Mouse (Mus musculus): Measurements from ENCODE around the gene Col5a1. TPM values are rescaled to one million over a fixed set of nuclear protein-coding genes. Genes with fewer than 3 reads are reported as not detected.

Col5a1 gene
- polyA plus RNA-seq, 1 experiment from 2014 or later = 12.2 TPM

DNA sequence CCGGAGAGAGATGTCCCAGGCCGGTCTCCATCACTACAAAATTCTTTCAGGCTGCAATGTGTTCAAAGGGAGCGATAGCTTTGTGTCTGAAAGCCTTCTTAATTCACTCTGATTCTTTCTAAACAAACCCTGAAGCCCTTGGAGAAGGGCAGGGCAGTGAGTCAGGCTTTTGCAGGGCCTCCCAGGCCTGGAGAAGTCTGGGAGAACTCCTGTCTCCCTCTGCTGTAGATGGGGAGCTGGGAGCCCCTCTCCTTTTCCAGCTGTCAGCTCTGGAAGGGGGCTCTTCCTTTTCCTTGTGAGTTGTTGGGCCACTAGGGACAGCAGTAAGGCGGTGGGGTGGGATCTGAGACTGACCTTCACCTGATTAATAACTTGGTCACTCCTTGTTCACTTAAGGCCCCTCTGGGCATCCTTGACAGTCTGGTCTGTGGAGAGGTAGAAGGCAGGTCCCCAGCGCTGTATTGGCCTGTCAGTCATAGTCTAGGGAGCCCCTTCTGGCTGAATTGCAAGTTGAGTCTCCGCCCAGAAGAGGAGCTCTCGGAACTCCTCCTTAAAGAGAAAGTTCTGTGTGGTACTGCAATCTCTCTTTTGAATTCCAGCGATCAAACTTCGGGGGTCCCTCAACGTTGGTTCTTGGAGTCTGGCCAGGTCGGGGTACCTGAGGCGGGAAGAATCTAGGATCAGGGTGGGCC is 623 bp upstream of the Col5a1 start:
- peak; percentile 35 for DNase-seq (ENCODE audit: low spot score)

DNA sequence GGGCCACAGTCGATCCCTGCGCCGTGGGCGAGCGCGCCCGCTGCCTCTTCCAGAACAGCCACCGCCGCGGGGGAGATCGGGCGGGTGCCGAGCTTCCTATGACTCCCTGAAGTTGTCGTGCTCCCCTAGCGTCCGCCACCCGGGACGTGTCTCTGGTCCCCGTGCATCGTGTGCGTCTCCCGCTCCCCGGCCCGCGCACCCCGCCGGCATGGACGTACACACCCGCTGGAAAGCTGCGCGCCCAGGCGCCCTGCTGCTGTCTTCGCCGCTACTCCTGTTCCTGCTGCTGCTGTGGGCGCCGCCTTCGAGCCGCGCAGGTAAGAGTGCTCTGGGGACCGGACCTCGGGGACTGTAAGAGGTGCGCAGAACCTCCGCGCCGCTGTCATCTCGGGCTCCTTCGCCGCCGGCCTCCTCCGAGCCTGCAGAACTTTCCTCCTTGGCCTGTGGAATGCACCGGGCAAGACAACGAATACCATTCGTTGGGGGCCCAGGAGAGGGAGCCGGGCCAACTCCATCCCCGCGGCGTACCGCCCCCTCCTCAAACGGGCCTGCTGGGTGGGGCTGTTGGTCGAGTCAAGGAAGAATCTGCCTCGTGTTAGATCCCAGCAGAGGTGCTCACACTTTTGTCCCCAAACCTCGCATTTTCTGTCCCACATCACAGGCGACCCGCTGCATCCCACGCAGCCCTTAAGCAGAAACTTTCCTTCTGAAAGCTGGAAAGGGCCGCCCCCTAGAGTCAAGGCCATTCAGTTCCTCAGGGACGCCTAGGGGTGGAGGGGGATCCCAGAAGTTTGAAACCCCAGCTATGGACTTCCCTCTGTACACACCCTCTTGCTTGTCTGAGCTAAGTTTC is 609 bp downstream of the Col5a1 start:
- peak; percentile 16 for DNase-seq (ENCODE audit: low spot score)

DNA sequence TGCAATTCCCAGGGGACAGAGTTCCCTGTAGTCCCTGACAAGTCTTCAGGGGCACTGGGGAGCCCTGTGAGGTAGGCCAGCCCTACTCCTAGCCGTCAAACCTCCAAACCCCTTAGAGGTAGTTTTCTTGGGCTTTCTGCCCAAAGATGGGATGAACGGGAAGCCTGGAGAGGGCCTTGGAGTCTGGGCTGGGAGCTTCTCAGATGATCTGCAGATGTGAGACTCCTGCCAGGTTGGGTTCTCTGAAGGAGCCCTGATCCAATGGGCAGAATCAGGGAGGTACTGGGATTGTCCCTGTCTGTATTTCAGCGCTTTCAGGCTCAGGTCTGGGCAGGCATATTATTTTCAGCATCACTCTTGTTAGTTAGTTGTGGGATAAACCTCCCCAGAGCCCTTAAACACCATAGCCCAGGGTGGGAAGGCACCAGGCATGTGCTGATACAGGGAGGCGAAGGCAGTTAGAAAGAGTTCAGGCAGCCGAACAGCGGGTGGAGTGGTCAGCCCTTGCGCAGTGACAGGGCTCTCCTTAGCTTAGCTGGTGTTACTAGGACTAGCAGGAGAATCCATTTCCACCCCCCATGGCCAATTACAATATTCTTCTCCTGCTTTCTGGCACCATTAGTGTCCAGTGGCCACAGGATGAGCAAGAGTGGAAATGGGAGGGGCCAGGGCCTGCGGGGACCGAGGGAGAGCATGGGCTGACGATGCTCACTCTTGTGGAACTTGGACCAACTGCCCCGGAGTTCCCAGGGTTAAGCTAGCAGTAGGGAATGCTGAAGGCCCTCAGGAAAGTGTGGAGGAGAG is 1.4 kb downstream of the Col5a1 start:
- DNase-seq (ENCODE audit: low spot score) = no peak

DNA sequence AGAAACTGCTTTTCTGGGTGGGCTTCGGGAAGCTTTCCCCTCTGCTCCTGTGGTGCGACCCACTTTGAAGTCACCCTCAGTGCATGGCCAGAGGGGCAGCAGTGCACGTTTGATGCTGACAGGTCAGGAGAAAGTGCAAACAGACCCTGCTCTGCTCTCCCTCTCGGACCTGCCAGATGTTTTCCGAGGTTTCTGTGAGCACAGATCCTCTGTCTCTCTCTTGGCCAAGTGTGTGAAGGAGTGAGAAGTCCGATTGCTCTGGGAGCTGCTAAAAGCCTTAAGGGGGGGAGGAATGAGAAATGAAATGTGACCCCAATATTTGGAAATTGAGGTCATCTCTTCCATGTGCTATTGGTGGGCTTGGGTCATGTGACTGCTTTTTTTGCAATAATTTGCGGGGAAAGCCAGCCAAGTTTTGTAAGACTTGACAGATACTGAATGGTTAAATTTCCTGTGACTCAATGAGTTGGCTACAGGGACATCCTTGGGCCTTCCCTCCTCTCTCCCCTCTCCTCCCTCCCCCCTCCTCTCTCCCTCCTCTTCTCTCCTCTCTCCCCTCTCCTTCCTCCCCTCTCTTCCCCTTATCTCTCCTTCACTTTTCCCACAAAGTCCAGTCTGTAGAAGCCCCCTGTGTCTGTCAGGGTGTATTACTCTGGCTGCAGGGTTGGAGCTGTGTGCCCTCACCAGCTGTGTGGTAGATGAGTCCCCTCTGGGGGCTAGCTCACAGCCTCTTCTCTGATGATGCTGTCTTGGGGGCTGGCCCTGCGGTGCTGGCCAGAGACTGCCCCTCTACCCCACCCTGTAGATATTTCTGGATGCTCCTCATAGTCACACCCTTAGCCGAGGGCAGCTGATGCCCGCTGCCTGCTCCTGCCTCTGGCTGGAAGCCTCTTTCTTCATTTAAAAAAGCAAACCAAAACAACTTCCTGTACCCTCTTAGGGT is 2.6 kb downstream of the Col5a1 start:
- DNase-seq (ENCODE audit: low spot score) = no peak

DNA sequence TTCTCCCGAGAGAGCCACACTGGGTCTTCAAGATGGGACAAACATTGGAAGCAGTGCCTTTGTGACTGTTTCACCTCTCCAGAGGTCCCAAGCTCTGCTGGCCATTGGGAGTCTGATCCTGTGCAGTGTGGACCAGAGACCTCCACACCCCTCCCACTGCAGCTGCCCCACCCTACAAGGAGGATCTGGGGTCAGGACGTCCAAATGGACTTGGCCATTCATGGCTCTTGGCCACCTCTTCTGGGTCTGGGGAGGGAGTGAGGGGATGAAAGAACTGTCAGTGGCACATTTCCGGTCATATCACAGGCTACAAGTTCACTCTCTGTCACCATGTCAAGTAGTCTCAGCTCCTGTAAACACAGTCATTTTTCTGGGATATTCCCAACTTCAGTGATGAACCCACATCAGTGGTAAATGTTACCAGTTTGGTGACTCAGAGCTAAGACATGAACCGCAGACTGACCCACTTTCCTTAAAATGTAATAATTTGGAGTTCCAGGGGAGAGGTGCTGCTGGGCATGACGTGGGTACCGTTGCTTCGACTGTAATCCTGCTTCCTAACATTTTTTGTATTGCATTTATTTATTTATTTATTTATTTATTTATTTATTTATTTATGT is 5.8 kb downstream of the Col5a1 start:
- no peak for DNase-seq (ENCODE audit: low spot score)

DNA sequence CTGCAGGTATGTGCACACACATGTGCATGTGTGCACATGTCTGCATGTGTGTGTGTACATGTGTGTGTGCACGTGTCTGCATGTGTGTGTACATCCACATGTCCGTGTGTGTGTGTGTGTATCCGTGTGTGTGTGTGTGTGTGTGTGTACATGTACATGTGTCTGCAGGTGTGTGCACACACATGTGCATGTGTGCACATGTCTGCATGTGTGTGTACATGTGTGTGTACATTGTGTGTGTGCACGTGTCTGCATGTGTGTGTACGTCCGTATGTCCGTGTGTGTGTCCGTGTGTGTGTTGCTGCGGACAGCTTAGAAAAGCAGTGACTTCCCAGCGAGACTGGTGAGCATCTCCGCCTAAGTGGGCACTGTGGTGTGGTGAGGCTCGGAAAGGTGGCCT is 6.8 kb downstream of the Col5a1 start:
- DNase-seq (ENCODE audit: low spot score) = no peak

DNA sequence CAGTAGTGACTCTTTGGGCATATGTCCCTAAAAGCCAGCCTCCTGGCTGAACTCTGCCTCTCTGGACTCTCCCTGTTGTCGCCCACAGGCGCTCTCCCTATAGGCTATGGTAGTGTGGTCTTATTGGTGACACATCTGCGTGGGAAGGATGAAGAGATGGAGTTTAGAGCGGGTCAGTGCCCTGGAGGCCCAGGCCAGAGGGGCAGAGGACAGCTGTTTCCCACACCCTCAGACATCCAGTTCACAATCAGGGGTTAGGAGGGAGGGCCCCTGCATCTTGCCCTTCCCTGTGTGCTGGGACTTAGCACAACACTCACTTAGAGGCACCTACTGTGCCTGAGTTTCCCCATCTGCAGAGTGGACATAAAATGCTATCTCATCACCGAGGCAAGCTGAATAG is 8.8 kb downstream of the Col5a1 start:
- no peak for DNase-seq (ENCODE audit: low spot score)

DNA sequence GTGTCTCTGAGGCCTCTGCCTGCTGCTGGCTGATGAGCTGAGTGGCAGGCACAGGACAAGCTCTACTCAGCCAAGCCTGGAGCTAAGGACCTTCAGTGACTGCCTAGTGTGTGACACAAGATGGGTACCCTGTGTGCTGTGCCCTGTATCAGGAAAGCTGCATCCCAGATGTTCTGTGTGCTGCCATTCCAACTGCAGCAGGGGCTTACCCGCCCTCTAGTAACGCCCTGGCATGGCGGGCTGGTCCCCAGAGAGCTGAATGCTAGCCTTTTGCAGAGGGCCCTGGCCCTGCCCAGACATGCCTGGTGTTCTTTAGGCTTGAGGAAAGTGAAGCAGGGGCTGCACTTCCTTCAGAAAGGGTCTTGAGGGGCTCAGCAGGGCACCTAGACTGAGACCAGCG is 9.4 kb downstream of the Col5a1 start:
- no peak for DNase-seq (ENCODE audit: low spot score)

DNA sequence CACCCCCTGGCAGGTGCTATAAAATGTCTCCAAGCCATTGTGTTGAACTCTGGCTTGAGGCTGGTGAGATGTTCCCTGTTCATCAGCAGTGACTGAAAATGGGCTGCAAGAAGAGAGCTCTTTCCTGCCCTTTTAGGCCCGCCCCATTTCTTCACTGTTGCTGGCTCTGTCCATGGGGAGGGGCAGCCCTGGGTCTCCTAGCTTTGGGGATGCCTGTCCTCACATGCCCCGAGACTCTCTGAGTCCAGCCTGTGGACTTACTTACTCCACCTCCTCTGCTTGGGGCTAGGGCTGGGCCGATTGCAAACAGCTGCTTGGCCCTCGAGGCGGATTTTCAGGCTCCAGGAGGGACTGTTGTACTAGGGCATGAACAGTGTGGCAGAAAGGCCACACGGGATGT is 10.9 kb downstream of the Col5a1 start:
- no peak for DNase-seq (ENCODE audit: low spot score)

DNA sequence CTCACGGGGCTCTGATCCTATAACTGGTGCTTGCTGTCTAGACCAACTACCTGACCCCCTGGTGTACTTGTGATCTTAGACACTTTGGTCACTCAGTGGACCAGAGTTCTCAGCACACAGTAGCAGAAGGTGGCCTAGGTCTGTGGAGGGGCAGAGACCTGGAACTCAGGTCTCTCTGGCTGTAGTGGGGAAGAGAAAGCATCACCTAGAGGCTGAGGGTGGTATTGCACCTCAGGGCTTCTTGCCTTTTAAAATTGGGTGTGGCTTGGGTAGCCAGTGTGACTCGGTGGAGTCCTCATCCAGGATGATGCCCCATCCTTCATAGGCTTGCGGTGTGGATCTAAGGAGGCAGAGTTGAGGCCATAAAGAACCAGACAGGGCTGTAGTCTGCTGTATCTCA is 13.7 kb downstream of the Col5a1 start:
- peak; percentile 53 for DNase-seq (ENCODE audit: low spot score)

DNA sequence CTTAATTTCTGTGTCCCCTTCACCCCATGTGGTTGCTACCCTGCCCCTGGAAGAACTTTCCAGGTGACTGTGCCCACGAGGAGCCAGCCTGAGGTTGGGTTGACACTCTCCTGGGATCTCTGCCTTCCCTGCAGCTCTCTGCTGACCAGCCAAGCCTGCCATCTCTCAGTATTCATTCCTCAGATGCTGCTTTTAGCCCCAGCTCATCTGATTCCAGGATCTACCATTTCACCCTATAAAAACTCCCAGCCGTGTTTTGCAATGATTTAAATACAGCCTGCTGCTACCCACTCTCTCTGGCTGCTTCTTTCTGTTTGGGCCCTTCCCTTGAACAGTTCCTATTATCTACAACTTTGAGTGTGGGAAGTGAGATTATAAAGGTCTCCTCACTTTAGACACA is 14.9 kb downstream of the Col5a1 start:
- DNase-seq (ENCODE audit: low spot score) = no peak

DNA sequence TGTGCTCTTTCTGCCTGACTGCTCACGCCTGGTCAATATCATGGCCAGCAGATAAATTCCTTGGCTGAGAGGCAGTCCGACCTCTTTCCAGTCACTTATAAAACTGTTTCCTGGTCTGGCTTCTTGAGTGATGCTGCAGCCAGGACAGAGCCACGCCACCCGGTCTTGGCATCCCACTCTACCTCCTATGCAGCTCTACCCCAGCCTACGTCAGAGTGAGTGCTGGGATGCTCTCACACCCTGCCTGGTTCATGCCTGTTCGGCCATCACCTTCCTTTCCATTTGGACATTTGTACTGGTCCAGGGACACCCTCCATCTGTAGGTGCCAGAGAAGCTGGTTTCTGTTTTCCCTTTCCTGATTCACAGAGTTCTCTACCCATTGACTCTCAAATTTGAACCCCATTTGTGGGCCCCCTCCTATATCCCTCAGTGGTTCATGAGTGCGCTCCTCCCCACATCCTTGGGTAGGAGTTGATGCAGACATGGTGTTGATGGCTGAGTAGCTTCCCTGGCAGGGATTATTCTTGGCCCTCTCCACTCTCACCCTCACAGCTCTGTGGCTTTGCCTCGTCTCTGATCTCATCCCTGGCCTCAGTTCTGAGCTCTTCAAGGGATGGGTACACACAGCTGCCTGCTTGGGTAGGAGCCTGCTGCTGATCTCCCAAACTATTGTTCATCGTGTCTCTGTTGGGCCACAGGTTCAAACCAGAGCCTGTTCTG is 15.5 kb downstream of the Col5a1 start:
- DNase-seq (ENCODE audit: low spot score) = no peak

DNA sequence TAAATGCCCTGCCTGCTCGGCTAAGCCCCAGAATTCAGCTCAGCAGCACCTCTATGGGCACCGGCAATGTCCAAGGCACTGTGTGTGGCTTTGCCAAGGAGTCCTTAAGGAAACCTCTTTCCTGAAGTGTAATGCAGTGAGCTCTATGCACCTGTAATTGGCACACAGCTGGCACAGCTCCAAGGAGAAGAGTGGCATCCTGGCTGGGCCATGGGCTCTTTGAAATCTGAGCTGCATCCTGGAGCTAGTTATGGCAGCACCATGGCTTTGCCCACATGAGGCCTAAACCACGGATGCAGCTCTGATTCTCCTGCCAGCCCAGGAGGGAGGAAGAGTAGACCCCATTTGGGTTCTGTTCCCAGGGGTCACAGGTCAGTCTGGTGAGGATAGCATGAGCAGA is 16.1 kb downstream of the Col5a1 start:
- DNase-seq (ENCODE audit: low spot score) = no peak

DNA sequence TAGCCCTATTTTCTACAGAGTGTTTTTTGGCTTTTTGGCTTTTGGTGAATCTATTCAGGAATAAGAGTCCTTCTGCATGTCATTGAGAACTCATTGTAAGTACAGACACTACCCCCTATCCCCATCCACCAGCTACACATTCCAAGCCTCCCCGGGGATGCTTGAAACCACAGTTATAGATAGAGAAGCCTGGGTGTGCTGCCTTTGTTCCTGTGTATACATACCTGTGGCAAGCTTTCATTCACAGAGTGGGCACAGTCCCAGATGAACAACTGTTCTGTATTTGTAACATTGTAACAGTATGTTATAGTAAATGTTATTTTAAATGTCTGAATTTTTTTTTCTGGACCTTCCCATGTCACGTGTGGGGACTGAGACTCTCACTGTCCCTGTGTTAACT is 19.2 kb downstream of the Col5a1 start:
- DNase-seq (ENCODE audit: low spot score) = no peak

DNA sequence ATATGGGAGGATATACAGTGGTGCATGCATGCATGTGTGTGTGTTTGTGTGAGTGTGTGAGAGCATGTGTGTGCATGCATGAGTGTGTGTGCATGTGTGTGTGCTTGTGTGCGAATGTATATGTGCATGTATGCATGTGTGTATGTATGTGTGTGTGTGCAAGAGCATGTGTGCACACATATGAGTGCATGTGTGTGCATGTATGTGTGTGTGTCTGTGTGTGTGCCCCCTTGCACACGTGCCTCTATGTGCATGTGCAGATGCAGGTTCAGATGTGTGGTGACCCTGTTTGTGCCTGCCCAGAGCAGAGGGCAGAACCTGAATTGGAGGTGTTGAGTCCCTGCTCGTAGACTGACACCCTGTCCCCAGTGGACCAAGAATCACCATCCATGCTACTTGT is 24.3 kb downstream of the Col5a1 start:
- no peak for DNase-seq (ENCODE audit: low spot score)

DNA sequence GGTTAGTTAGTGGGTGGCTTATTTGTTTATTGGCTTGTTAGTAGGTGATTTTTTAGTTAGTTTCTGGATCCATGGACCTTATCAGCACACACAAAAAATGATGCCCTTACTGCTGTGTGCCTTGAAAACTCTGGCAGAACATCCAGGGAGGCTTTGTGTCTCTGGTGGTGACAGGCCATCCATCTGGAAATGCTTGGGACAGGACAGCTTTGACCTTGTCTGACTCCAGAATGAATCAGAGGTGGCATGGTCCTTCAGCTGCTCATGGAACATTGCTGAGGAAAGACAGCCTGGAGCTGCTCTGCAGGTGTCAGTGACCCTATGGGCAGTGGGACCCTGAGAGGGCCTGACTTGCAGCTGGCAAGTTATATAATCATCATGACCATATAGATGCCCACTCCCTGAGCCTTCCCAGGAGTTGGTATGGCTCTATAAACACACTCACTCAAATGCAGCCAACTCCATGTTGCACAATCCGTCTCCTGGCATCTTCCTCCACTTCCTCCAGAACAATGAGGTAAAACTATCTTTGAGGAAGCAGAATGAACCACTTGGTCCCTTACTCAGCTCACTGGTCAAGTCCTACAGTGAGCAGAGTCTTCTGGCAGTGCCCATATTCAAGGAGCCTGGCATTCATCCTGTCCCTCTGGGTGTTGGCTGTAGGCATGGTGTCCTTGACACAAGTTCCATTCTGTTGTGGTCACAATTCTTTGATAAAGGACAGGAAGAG is 26.5 kb downstream of the Col5a1 start:
- no peak for DNase-seq (ENCODE audit: low spot score)

DNA sequence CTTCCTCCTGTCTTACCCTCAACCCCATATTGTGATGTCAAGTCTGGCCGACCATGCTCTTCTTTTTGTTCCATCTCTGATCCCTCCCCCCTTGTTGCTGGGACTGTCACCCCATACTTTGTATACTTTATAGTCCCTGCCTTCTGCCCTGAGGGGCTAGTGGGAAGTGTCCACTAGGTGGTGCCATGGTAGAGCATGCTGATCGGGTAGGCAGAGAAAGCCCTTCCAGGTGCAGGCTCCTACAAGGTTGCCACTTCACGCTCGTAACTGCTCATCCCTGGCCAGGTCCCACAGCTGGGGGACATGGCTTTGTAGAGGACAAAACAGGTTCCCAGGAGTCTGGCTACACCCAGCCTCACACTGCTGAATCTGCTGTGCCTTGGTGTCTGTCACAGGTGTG is 29.5 kb downstream of the Col5a1 start:
- DNase-seq (ENCODE audit: low spot score) = peak; percentile 19

DNA sequence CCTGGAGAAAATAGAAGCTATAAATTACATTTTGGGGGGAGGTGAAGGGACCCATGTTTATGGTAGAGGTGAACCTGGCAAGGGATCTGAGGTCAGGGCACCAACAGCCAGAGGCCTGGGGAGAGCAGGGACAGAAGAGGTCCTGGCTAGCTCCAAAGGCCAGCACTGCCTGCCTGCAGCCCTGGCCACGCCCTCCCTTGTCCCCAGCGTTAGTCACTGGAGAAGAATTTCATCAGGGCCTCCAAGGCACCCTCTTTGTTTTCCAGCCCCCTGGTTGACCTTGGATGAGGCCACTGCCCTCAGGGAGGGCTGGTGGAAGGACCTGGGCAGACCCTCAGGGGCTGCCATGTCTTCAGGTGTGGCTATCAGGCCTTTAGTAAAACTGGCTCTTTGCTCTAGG is 30.1 kb downstream of the Col5a1 start:
- no peak for DNase-seq (ENCODE audit: low spot score)

DNA sequence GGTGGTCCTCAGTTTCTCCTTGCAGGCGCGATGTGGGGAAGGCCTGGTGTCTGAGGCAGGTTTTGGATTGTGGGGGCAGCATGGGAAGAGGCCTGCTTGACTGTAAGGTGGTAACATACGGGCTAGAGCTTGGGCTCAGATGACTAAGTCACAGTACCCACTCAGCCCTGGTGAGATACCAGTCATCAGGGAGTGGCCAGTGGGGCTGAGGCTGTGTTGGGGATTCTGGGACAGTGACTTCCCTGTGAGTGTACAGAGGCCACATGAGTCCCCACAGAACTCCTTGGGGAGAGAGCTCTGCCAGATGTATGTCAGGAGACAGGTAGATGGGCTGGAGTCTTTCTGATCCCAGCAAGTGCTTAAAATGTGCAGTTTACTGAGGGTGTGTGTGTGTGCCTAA is 31.0 kb downstream of the Col5a1 start:
- DNase-seq (ENCODE audit: low spot score) = no peak
